Mouse (Mus musculus) retina, adult 2 months (tissue): ENCODE data around the gene Bglap.

Experiments
- DNase-seq: peaks from one replicate; pipeline ENCODE4 v3.0.0-alpha.2; 2012; ENCODE audit warnings: low read depth, low spot score

Gene Bglap

GRCm38 (mm10) chr3:88352907-88353306 is 31.4 kb downstream of the Bglap start:
- DNase-seq: no peak

GRCm38 (mm10) chr3:88350732-88351131 is 33.5 kb downstream of the Bglap start:
- no peak for DNase-seq

GRCm38 (mm10) chr3:88339006-88339405 is 45.3 kb downstream of the Bglap start:
- no peak for DNase-seq

- DNase-seq: no peak
These were observed 45.9 kb downstream of the Bglap start for GRCm38 (mm10) chr3:88338316-88338715.

- no peak for DNase-seq
These were observed 46.8 kb downstream of the Bglap start for GRCm38 (mm10) chr3:88337367-88338020.

- peak; percentile 81 for DNase-seq
These were observed 47.9 kb downstream of the Bglap start, which contains the start of the genes Tmem79 and Smg5 for GRCm38 (mm10) chr3:88336058-88337013. TSS of gene Tmem79 (minus strand) at chr3:88336148. TSS of gene Smg5 (plus strand) at chr3:88336260.

GRCm38 (mm10) chr3:88335436-88336053 is 48.7 kb downstream of the Bglap start:
- no peak for DNase-seq

GRCm38 (mm10) chr3:88334902-88335435 is 49.3 kb downstream of the Bglap start:
- no peak for DNase-seq

GRCm38 (mm10) chr3:88334029-88334658 is 50.1 kb downstream of the Bglap start:
- no peak for DNase-seq
